Mouse (Mus musculus) fat pad, adult 2 months (tissue): ENCODE measurements around the gene Ypel3.

Experiments
- DNase-seq: peaks from one replicate; pipeline ENCODE4 v3.0.0-alpha.2; 2011; ENCODE audit warnings: low read depth, low spot score; ENCODE audit errors: extremely low read depth

The Ypel3 gene

GRCm38 (mm10) chr7:126792721-126793443 is 16.1 kb downstream of the Ypel3 start:
- no peak for DNase-seq

GRCm38 (mm10) chr7:126793456-126794270 is 16.9 kb downstream of the Ypel3 start:
- no peak for DNase-seq

- DNase-seq: no peak
Measured at GRCm38 (mm10) chr7:126794271-126794605, 17.5 kb downstream of the Ypel3 start.

GRCm38 (mm10) chr7:126795387-126796317 is 18.9 kb downstream of the Ypel3 start:
- no peak for DNase-seq

- no peak for DNase-seq
Measured at GRCm38 (mm10) chr7:126796350-126796932, 19.7 kb downstream of the Ypel3 start.

DNA sequence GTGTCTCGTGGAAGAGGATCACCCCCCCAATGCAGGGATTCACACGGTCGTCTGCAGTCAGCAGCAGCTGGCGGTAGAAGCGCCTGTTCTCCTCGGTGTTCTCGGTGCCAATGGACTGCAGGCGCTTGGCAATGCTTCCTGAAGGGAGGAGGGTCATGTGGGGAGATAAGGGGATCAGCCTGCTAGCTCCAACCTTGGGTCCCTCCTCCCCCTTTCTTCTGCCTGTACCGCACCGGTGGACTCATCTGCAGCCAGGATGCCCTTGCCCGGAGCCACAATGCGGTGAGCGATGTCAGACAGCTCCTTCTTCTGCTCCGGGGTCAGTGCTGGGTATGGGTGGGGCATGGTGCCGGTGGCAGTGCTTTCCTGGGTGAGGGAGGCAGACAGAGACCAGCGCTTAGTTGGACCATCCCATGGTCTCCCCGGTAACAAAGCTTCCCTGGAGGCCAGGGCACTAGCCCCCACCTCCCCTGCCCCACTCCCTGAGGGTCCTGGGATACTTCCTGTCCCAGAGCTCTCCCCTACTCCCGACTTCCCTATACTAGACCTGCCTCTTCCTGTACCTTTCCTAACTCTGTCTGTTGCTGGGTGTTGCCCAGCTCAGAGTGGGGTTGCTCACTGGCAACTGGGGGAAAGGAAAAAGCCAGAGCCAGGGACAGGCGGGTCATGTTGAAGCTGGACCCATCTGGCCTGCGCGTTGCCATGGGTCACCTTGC is 20.8 kb downstream of the Ypel3 start, which contains the start of gene Fam57b:
Fam57b (plus strand) TSS at position 258 of the 716 bp plus-strand sequence.
- DNase-seq: no peak

GRCm38 (mm10) chr7:126798127-126799049 is 21.6 kb downstream of the Ypel3 start:
- DNase-seq: no peak

- no peak for DNase-seq
Measured at GRCm38 (mm10) chr7:126799050-126799467, 22.3 kb downstream of the Ypel3 start.

GRCm38 (mm10) chr7:126799468-126800268 is 22.9 kb downstream of the Ypel3 start:
- DNase-seq: no peak

DNA sequence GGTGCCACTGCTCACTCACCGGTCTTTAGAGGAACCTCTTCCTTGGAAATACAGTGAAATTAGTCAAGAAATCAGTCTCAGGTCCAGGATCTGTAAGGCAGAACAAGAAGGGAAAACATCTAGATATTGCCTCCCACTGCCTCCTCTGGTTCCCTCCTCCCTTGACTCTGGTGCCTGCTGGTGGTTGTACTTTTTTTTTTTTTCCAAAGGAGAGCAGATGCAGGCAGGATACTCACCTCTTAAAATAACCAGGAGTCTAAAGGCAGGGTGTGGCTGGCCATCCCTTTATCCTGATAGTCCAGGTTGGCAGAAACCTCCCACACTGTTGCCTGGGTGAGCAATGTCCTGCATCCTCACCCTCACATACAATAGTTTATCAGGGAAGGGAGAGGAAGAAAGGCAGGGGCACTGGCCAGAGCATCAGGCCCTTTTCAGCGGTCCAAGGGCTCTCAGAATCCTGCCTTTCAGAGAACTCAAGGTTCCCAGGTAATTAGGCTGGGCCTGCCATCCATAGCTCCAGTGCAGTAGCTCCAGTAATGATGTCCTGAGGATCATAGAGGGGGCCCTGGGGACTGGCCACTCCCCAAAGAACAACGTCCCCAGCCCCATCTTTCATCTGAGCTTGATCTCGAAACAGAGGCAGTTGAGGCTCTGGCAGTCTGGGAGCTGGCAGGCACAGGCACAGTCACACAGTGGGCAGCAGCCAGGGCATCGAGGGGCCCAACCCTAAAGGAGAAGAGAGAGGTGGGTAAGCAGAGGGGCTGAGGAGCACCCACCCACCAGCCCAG is 23.7 kb downstream of the Ypel3 start:
- DNase-seq: no peak

DNA sequence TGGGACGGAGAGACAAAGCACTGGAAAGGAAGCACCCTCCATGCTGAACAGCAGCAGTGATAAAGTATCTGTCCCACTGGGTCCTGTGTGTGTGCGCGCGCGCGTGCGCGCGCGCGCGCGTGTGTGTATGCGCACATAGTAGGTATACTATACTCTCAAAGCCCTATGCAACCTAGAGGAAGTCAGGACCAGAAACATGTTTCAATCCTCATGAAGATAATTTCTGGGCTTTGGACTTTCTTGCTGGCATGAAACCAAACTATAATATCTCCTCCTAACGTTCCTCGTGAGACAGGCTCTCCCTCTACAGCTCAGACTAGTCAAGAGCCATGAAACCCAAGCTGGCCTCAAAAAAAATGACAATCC is 24.3 kb downstream of the Ypel3 start:
- no peak for DNase-seq

GRCm38 (mm10) chr7:126802134-126802889 is 25.6 kb downstream of the Ypel3 start:
- no peak for DNase-seq

- no peak for DNase-seq
Measured at GRCm38 (mm10) chr7:126803181-126803580, 26.4 kb downstream of the Ypel3 start.

- DNase-seq: no peak
Measured at GRCm38 (mm10) chr7:126803751-126804150, 27.0 kb downstream of the Ypel3 start.

DNA sequence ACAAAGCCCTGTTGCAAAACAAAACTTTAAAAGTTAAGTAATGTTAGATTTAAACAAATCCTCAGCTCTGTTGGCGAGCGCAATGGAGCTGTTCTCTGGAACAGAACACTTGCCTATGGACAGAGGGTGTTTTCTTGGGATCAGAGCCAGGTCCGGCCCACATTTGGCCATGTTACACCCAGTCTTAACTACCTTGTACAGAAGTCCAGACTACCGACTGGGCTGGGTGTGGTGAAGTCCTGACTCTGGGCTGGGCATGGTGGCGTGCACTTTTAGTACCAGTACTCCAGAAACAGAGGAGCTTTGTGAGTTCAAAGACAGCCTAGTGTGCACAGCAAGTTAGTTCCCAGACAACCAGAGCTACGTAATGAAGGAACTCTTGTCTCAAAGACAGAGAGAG is 30.2 kb downstream of the Ypel3 start:
- DNase-seq: peak; percentile 91

GRCm38 (mm10) chr7:126807405-126807804 is 30.6 kb downstream of the Ypel3 start:
- DNase-seq: no peak
